ENCODE assay signal across 22 mouse cellular contexts in genomic region chr16:10761182-10761581, GRCm38 (mm10). TPM values are rescaled to one million over a fixed set of nuclear protein-coding genes. Genes with fewer than 3 reads are reported as not detected.
DNase-seq lines count a peak whose midpoint lies in the region; ATAC-seq lines count a peak whose summit lies in the region.
"Had no signal": no experiment of that assay in that cellular context is flagged by ENCODE, and none has a peak within 500 bp of the region (broad histone marks: within the 10 kb centered on the region; RNA-seq: fewer than 3 reads in every experiment).

No protein-coding gene starts in this region.

- intact Hi-C loops in gastrocnemius, postnatal 14 days (cut with DNase I; ENCODE audit: low total_unique reads): no loop called here

- peak; percentile 40 for DNase-seq in gastrocnemius, postnatal 14 days
- DNase-seq in gastrocnemius, postnatal 10 days: no peak
- DNase-seq in kidney, postnatal 36 days: peak; percentile 20 to 24
- no peak for DNase-seq in kidney, postnatal 14 days
- DNase-seq in 3T3-L1 (ENCODE audit: low read depth, low spot score) (peak; percentile 34), MN1 (ENCODE audit: low spot score) (peak; percentile 40)
- DNase-seq: adrenal gland, postnatal 25 days; cerebellum, adult 11 months; cerebellum, postnatal 14 days; gastrocnemius, postnatal 25 days; kidney, adult 8-10 months; kidney, postnatal 25 days; left cerebral cortex, postnatal 4 days; liver, postnatal 0 days; right cerebral cortex, postnatal 25 days; thymus, adult 18-20 months; thymus, postnatal 4 days had no signal

- no peak for ATAC-seq in megakaryocyte-erythroid progenitor cell, adult 5-6 weeks (replicated peaks; ENCODE audit: low FRiP score, low TSS enrichment, poor library complexity, severe bottlenecking)
- ATAC-seq: activated CD4-positive, CD25-positive, alpha-beta regulatory T cell, adult 4 months; liver, postnatal 0 days; midbrain, embryonic 16.5 days had no signal

RNA-seq across cellular contexts. Expression of gene Socs1, which starts 24.2 kb away (rescaled TPM):
- total RNA-seq in gastrocnemius, postnatal 14 days (2021): 1 to 10 TPM in 1 of 2 experiments, under 1 TPM in 1; 0.40 to 1.5 TPM
- total RNA-seq in gastrocnemius, postnatal 10 days (2021): 1 to 10 TPM; 1.1 to 2.2 TPM
- total RNA-seq in megakaryocyte-erythroid progenitor cell, adult 5-6 weeks (2014; fragmentation: Nextera tagmentation): 0.39 and 1.4 TPM in 2 replicates
- 0.80 and 1.1 TPM in 2 replicates for total RNA-seq in megakaryocyte-erythroid progenitor cell, adult 5-6 weeks (2017)

RNA-seq across cellular contexts. Expression of gene Tnp2, which starts 27.3 kb away (rescaled TPM):
- not detected for total RNA-seq in gastrocnemius, postnatal 14 days (2021)
- total RNA-seq in gastrocnemius, postnatal 10 days (2021): not detected
- not detected in 2 replicates for total RNA-seq in megakaryocyte-erythroid progenitor cell, adult 5-6 weeks (2014; fragmentation: Nextera tagmentation)
- total RNA-seq in megakaryocyte-erythroid progenitor cell, adult 5-6 weeks (2017): not detected in 2 replicates
- total RNA-seq: adrenal gland, postnatal 25 days; gastrocnemius, postnatal 25 days; left cerebral cortex, adult 18-20 months; left cerebral cortex, postnatal 4 days; liver, adult 2 months had no signal

RNA-seq across cellular contexts. Expression of gene Prm3, which starts 29.5 kb away (rescaled TPM):
- total RNA-seq in gastrocnemius, postnatal 14 days (2021): not detected
- not detected for total RNA-seq in gastrocnemius, postnatal 10 days (2021)
- not detected in 2 replicates for total RNA-seq in megakaryocyte-erythroid progenitor cell, adult 5-6 weeks (2014; fragmentation: Nextera tagmentation)
- not detected in 2 replicates for total RNA-seq in megakaryocyte-erythroid progenitor cell, adult 5-6 weeks (2017)
- total RNA-seq: adrenal gland, postnatal 25 days; gastrocnemius, postnatal 25 days; left cerebral cortex, adult 18-20 months; left cerebral cortex, postnatal 4 days; liver, adult 2 months had no signal

RNA-seq across cellular contexts. Expression of gene Prm2, which starts 34.8 kb away (rescaled TPM):
- total RNA-seq in gastrocnemius, postnatal 14 days (2021): not detected
- not detected for total RNA-seq in gastrocnemius, postnatal 10 days (2021)
- total RNA-seq in megakaryocyte-erythroid progenitor cell, adult 5-6 weeks (2014; fragmentation: Nextera tagmentation): not detected in 2 replicates
- total RNA-seq in megakaryocyte-erythroid progenitor cell, adult 5-6 weeks (2017): not detected in 2 replicates
- total RNA-seq: adrenal gland, postnatal 25 days; gastrocnemius, postnatal 25 days; left cerebral cortex, adult 18-20 months; left cerebral cortex, postnatal 4 days; liver, adult 2 months had no signal

RNA-seq across cellular contexts. Expression of gene Prm1, which starts 44.5 kb away (rescaled TPM):
- total RNA-seq in gastrocnemius, postnatal 14 days (2021): not detected
- total RNA-seq in gastrocnemius, postnatal 10 days (2021): not detected
- total RNA-seq in megakaryocyte-erythroid progenitor cell, adult 5-6 weeks (2014; fragmentation: Nextera tagmentation): not detected in 2 replicates
- total RNA-seq in megakaryocyte-erythroid progenitor cell, adult 5-6 weeks (2017): not detected in 2 replicates
- total RNA-seq: adrenal gland, postnatal 25 days; gastrocnemius, postnatal 25 days; left cerebral cortex, adult 18-20 months; left cerebral cortex, postnatal 4 days; liver, adult 2 months had no signal

Comparison
In these comparisons a context has a peak if more than half of its experiments do, and no peak if none do; other contexts are left out.
1. DNase-seq: peak in gastrocnemius, postnatal 14 days (single experiment), kidney, postnatal 36 days (2 of 2), 3T3-L1 (single experiment) and MN1 (single experiment); none in gastrocnemius, postnatal 10 days (single experiment) and kidney, postnatal 14 days (single experiment).